Mouse (Mus musculus) MEL-GATA-1-ER (cell line): ENCODE data around the gene Mapk8.
A peak's percentile ranks its signal among the peaks of the same experiment; 100 is the strongest.

Experiments used
- DNase-seq: peaks from one replicate; pipeline ENCODE4 v3.0.0-alpha.2; 2012; ENCODE audit warnings: low read depth; ENCODE audit errors: extremely low read depth

The Mapk8 gene

DNA sequence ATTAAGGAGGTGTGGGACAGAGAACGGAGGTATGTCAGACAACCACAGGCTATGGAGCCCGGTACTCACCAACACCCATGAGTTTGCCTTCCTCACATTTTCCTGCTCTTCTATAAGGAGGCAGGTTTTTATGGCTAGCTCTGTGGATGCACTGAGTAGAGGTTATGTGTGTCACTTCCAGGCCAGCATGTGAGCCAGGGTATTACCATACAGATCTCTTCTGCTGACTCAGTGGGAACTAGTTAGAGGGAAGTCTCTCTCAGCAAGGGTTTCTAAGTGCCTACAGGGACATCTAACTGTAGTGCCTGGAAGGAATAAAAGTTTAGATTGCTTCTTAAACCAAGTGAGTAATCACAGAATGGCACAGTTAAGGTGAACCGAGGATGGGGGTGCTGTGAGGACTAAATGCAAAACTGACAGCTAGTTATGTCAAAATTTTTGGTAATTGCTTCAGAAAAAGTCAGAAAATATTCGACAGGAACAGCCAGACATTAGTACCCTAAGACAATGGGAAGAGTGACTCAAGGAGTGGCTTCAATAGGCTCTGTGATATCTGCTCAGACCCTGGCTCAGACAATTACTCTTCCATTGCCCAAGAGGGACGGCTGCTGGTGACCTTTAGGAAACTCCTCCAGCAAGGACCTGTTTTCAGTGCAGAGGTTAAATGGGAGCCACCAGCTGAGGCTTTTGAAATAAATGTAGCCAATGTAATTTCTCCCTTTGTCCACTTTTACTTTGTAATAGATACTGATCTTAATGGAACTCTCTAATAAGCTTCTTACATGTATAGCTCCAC lies 48.7 kb downstream of the Mapk8 start:
- no peak for DNase-seq

DNA sequence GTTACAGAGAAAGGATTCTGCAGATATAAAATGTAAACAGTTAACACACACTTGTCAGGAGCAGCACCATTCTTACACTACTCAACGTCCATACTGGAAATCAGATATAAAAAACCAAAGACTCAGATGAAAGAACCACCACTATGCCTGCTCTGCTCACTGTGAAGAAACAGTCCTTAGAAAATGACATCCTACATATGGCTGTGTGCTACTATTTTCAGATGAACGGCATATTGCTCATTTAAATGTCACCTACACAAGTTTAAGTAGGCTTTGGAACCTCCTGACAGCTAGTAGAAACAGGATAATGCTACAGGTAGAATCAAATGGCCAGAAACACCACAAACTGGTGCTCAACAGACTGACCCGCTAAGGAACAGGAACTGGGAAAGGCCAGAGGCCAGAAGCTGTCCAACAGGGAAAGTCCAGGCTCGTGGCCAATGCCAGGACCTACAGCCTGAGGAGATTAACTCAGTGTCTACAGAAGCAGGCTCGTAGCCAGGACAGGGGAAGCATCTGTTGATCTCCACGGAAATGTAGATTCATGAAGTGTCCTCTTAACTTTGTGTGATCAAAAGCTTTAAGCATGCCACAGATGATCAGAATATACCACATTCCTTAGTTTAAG lies 66.0 kb downstream of the Mapk8 start:
- no peak for DNase-seq

DNA sequence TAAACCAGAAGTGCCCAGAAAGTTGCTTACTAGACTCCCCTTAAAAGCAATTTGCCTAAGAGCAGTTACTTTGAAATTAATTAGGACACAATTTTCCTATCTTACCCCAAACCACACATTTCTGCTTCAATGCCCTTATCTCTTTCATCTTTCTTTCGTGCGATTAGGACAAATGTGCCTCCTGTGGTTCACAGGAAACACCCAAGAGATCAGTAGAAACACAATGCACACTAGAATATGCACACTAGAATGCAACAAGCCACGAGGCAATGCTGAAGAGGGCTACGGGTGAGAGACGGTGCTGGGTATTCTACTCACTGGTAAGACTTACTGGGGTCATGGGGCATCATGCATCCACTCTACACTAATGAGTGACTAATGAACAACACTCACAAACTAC lies 68.2 kb downstream of the Mapk8 start:
- no peak for DNase-seq

GRCm38 (mm10) chr14:33377211-33377610 lies 69.7 kb downstream of the Mapk8 start:
- DNase-seq = no peak

- DNase-seq = no peak
Measured at GRCm38 (mm10) chr14:33374089-33374488, 72.9 kb downstream of the Mapk8 start.

- DNase-seq = no peak
Measured at GRCm38 (mm10) chr14:33373271-33373670, 73.7 kb downstream of the Mapk8 start.

GRCm38 (mm10) chr14:33371248-33371647 lies 75.7 kb downstream of the Mapk8 start:
- peak; percentile 33 for DNase-seq

DNA sequence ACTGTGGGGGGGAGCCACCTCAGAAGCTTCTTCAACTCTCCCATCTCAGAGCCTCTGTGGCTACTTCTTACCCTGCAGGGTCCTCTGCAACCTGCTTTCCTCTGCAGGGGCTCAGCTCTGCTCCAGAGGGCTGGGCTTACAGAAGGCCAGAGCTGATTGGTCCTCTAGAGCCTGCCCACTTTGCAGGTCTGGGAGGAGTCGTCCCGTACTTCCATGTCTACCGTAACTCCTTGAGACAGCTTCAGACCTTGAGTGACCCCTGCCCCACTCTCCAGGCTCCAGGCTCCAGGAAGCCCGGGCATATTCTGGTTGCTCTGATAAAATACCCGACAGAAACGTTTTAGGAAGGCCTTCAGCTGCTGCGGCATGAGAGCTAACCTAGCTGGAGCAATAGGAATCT lies 76.9 kb downstream of the Mapk8 start:
- DNase-seq = peak; percentile 27

DNA sequence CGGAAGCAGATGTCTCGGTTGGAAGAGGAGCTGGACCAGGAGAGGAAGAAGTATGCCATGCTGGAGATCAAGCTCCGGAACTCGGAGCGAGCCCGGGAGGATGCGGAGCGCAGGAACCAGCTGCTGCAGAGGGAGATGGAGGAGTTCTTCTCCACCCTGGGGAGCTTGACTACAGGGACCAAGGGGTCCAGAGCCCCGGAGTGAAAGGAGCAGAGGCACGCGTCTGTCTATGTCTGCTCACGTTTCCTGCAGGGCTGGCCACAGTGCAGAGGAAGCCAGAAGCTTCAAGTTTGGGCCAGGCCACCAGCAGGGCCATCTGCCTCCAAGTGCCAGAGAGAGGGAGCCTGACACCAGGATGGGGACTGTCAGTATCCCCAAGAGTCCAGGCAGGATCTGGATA lies 77.6 kb downstream of the Mapk8 start:
- no peak for DNase-seq

DNA sequence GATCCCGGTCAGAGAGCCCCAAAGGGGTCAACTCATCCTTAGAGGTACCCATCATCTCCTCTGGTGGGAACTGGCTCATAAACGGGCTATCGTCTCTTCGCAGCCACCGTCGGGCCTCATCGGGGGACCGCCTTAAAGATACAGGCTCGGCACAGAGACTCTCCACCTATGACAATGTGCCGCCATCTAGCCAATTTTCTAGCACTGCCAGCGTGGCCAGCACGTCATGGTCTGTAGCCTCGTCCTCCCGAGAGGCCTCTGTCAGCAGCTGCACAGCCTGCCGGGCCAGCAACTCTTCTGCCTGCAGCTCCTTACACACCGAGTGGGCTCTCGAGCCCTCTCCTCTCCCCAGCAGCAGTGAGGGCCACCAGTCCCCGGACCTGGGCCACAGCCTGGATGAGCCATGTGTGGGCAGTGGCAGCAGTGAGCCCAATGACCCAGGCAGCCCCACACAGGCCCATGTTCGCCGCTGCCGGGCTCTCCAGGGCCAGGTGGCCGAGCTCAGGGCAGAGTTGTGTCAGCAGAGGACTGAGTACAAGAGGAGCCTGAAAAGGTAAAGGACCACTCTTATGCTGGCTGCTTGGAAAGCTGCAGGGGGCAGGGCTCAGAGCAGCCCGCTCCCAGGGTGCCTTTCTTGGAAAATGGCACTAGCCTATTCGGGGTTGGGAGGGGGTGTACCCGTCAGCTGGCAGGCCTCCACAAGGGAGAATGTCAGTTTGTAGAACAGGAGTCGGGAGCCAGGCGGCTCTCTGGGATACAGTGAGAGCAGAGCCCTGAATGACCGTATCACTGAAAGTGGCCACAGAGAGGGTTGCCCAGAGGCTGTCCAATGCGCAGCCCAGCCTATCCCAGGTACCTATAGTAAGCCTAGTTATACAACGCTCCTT lies 79.8 kb downstream of the Mapk8 start:
- DNase-seq = no peak

- DNase-seq = no peak
Measured at GRCm38 (mm10) chr14:33364061-33364460, 82.9 kb downstream of the Mapk8 start.

DNA sequence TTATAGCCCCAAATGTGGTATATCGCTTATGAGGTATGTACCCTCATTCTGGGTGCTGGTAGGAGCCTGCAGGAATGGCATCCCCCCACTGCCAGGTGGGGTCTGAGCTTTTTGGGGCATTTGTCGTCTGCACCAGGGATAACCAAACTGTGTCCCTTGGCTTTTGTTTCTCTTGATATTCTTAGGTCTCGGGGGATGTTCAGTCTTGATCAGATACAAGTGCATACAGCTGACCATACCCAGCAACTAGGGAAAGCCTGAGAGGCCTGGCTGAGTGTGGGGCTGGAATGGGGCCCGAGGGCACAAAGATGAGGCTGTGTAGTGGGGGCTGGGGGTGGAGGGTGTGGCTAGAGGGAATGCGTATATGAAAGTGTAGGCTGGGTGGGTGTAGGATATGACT lies 83.3 kb downstream of the Mapk8 start:
- no peak for DNase-seq

- DNase-seq = no peak
Measured at GRCm38 (mm10) chr14:33362807-33363206, 84.2 kb downstream of the Mapk8 start.

DNA sequence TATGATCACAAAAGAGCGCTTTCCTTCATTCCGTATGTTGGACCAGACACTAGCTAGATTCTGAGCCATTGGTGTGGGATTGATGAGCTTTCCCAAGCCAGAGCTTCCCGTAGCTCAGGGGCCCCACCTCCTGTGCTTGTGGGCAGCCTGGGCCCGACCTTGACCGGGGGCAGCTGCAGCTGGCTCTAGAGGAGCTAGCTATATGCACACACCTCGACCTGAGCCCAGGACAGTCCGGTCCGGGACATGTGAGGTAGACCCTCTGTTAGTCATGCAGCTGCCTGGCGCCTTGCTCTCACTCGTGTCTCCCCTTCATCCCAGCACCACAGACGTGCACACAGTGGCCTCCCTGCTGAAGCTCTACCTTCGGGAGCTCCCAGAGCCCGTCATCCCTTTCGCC lies 84.8 kb downstream of the Mapk8 start:
- no peak for DNase-seq

- no peak for DNase-seq
Measured at GRCm38 (mm10) chr14:33361546-33361945, 85.4 kb downstream of the Mapk8 start.

DNA sequence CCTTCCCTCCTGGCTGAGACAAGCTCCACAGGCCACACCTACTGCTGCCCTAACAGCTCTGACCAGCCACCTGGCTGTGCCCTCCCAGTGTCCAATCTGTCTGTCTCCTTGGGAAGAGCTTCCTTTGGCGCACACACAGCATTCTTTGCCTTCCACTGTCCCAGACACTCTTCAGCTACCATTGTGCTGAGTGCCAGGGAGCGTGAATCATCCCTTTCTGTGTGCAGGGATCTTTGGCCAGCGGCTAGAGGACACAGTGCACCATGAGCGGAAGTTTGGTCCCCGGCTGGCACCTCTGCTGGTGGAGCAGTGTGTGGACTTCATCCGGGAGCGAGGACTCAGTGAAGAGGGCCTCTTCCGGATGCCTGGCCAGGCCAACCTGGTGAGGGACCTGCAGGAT lies 88.1 kb downstream of the Mapk8 start:
- DNase-seq = no peak

GRCm38 (mm10) chr14:33357600-33358368 lies 89.2 kb downstream of the Mapk8 start:
- no peak for DNase-seq

DNA sequence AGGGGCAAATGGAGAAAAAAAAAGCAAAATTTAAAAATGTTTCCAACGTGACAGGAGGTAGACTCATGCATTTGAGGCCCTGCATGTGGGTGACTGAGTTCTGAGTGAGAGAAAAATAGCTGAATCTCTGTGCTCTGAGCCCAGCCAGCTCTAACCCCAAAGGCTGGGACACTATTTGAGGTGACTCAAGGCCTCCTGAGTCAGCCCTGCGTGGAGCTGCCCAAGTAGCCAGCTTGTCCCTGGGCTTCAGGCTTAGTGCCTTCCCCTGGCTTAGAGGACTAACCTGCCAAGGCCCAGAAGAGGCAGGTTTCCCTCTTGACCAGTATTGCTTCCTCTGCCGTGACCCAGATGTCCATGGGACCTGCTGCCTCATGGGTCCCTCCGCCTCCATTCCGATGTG lies 91.7 kb downstream of the Mapk8 start:
- DNase-seq = no peak

GRCm38 (mm10) chr14:33352890-33353289 lies 94.1 kb downstream of the Mapk8 start:
- no peak for DNase-seq

- DNase-seq = no peak
Measured at GRCm38 (mm10) chr14:33351984-33352722, 94.8 kb downstream of the Mapk8 start.

DNA sequence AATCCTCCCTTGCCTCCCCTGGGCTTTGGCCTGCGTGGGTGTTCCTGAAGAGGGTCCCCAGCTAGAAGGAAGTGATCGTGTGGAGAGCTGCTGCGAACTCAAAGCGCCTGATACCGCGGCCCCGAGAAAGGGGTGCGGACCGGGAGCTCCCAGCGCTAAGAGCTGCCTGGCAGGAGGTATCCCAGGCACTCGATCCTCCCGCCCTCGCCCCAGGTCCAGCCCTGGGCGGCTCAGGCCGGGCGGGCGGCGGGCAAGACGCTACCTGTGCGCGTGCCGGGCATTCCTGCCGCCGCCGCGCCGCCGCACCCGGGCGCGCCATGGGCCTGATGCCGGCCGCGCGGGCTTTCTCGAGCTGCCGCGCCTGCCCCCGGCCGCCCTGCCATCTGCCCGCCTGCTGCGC lies 95.9 kb downstream of the Mapk8 start:
- no peak for DNase-seq
